Mouse (Mus musculus) 3134 (cell line): ENCODE measurements around the gene Ubxn6.

Source experiments
- DNase-seq: peaks from one replicate; pipeline ENCODE4 v3.0.0-alpha.2; 2011; ENCODE audit warnings: low spot score; ENCODE audit not compliant: insufficient read length; ENCODE audit errors: extremely low read depth

Ubxn6 gene

DNA sequence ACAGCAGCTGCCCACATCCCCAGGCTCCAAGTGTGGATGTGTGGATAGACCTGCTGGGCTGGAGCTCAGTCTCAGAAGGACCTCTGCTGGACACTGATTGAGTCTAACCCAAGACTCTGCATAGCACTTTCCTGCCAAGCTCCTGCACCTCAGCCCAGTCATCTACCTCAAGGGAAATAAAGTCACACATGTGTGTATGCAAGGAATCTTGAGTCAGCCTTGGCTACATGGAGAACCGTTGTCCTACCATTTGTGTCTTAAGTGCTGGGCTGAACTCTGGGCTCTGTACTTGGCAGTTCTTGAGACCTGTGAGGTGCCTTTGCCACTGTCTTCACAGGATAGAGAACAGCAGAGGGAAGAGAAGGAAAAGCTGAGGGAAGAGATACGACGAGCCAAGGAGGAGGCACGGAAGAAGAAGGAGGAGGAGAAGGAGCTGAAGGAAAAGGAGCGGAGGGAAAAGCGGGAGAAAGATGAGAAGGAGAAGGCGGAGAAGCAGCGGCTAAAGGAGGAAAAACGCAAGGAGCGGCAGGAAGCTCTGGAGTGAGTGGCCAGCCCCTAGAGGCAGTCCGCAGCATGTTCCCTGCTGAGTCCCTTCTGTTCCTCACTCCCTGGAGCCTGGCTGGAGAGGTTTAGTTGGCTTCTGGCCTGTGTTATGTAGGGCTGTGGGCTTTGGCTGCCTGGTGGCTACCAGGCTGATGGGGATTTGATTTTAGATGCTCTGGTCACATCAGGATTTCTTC lies 17.3 kb downstream of the Ubxn6 start:
- no peak for DNase-seq

DNA sequence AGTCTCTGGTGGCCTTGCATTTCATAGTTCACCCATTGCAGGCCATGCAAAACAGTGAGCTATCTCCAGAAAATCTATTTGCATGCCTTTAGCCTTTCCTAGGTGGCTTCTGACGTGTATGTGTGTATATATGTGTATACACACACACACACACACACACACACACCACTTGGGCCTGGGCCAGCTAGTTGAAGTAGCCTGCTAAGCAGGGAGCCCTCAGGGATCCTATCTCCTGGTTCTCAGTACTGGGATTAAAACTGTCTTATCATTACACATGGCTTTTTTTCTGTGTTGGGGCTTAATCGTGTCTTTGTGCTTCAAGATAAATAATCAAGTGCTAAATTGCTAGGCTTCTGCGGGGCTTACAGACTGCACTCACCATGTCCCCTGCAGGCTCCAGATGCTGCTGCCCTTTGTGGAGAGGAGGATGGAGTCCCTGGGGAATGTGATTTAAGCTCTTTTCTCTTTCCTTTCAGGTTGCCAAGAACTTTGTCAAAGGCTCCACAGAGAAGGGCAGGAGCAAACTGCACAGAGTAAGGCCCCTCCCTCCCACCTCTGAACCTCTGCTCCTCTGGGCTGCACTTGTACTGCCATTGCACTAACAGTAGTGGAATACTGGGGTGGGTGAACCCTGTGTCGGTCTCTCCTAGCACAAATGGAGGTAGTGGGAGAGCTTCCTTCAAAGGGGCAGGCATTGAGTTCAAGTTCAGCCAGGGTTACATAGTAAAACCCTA lies 18.7 kb downstream of the Ubxn6 start:
- DNase-seq = no peak

DNA sequence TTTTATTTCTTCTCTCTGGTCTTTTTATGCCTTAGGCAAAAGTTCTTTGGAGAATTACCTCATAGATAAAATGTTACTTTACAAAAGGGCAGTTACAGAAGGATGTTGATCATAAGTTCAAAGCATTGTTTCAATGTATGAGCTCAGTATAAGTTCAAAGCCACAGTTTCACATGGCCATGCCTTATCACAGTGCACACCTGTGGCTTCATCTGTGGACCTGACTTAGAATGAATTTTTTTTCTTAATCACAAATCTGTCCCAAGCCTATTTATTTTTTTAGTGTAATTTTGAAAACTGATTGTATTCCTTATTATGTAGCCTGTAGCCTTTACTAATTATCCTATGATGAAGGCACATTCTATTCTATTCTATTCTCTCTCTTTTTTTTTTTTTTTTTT lies 19.9 kb downstream of the Ubxn6 start:
- no peak for DNase-seq

DNA sequence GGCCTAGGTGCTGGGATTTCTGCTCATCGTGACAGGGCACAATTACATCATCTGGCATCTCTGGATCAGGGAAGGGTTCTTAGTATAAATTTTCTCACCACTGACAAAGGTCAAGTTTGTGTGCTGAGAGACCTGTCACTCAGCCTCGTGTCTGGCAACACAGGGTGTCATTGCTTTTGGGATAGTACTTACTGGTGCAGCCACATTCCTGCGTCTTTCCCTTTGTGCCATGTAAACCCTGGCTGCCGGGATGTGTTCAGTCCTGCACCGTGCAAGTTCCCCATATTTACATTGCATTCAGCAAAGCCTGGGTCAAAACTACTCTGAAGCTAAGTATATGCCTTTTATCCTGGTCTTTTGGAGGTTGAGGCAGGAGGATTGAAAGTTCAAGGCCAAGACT lies 23.5 kb downstream of the Ubxn6 start:
- DNase-seq = no peak

DNA sequence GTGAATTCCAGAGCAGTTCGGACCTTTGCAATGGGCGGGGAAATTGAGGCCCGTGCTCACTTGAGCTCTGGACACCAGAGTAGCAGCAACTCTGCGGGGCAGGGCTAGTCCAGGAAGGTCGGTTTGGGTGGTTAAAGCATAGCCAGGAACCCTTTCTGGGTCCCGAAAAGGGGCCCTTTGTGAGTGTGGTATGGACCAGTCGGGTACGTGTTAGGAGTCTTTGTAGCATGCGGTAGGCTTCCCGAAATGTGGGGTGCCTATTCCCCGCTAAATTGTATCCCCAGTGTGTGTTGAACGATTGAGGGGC lies 34.0 kb downstream of the Ubxn6 start:
- DNase-seq = no peak

GRCm38 (mm10) chr17:56040030-56040856 lies 34.6 kb downstream of the Ubxn6 start, which contains the start of gene Chaf1a:
Gene Chaf1a (plus strand): TSS chr17:56040439.
- peak; percentile 98 for DNase-seq

DNA sequence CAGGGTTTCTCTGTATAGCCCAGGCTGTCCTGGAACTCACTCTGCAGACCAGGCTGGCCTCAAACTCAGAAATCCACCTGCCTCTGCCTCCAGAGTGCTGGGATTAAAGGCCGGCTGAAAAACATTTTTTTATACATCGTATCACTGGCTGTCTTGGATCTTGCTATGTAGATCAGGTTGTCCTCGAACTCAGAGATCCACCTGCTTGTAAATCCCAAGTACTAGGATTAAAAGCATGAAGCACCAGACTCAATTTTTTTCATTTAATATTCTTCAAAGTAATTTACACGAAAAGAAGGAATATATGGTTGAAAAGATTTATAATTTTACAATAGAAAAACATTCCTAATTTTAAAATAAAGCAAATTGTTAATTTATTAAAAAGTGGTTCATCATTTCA lies 35.5 kb downstream of the Ubxn6 start:
- no peak for DNase-seq

DNA sequence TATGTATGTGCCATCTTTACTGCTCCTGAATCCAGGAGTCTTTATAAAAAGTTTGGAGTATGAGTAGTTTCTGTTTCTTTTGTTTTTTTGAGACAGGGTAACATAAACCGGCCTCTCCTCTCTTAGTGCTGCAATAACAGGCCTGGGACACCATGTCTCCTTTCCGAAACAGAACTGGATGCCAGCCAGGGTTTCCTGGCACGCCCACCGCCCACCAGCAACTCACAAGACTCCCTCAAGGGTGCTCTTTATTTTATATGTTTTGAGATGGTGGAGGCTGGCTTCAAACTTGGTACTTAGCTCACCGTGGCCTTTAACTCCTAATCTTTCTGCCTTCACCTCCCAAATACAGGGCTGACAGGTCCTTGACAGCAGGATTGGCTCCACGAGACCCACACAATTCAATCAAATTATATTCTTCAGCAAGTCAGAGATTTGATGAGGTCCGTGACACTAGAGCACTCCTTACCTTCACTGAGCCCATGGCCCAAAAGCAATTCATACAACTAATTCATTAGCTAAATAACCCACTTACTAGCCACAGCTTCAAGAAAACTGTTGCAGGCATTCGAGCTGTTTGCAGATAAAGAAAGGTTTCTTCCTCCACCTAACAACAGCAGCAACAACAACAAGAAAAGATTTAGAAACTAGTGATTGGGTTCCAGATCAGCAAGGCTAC lies 36.1 kb downstream of the Ubxn6 start:
- DNase-seq = no peak

DNA sequence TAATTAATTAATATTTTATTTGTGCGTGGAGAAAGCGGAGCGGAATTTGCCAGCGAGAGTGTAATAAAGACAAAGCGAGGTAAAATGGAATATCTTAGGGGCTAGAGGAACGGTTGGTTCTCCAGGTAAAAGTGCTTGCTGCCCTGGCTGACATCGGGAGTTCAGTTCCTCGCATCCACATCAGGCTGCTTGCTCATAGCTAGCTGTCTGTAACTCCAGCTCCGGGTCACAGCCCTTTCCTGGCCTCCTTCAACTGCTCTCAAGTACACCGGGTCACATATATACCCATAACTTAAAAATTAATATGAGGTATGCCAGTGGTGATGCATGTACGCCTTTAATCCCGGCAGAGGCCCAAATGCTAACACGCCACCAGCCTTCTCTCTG lies 37.9 kb downstream of the Ubxn6 start:
- no peak for DNase-seq

DNA sequence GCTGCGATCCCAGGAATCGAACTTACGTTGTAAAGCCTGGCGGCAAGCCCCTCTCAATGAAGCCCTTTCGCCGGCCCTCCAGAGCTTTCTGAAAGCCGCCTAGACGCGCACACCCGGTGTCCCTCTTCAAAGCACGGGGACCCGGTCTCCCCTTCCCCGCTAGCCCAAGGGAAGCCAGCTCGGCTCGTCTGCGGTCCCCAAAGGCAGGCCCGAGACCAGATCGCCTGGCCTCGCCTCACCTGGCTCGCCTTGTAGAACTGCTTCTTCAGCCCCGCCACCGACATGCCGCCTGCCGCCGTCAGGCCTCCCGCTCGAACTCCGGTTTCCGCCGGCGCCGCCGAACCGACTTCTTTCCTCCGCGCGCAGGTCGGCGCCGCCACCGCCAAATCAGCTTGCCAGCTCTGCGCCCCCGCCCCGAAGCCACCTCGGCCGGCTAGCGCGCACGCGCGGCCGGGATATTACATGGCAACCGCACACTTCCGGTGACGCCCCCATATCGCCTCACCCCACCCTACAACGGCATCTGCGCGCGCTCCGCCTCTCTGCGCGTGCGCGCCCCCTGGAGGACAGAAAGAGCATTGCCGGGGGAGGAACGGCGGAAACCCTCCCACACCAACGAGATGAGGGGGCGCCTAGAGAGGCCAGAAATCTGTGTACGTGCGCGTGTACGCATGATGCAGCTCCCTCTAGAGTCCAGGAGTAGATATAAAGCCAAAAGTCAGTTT lies 38.5 kb downstream of the Ubxn6 start, which contains the start of gene Sh3gl1:
Sh3gl1 (minus strand) TSS at position 460 of the 725 bp plus-strand sequence.
- peak; percentile 98 for DNase-seq

DNA sequence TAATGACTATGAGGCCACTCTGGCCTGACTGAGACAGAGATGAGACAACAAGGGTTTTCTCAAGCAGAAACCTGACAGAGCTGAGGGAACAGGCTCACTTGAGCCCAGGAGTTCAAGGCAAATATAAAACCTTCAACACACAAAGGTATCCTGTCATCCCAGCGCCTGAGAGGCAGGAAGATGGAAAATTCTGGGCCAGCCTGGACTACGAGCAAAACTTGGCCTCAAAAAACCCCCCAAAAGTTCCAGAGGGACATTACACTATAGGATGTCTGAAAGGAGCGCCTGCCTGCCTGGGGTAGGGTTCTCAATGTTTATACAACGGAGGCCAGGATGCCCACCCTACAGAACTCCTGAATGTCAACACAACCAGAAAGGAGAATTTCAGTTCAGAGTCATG lies 39.6 kb downstream of the Ubxn6 start:
- no peak for DNase-seq

GRCm38 (mm10) chr17:56034726-56035100 lies 40.1 kb downstream of the Ubxn6 start:
- no peak for DNase-seq

GRCm38 (mm10) chr17:56034040-56034725 lies 40.6 kb downstream of the Ubxn6 start:
- no peak for DNase-seq

DNA sequence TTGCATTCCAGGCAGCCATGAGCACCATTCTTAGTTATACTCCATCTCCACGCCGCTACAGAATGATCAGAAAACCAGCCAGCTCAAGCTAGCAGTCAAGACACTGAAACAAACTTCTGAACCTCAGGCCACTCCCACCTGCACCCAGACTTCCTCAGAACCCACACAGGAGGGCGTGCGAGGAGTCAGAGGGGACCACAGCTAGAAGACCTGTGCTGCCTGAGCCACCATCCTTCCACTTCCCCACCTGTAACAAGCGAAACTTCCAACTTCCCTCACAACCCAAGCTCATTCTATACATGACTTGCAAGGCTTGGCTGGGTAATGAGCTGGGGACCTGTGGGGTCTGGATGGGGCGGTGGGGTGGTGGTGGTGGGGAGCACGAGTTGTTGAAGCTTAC lies 42.0 kb downstream of the Ubxn6 start:
- no peak for DNase-seq

DNA sequence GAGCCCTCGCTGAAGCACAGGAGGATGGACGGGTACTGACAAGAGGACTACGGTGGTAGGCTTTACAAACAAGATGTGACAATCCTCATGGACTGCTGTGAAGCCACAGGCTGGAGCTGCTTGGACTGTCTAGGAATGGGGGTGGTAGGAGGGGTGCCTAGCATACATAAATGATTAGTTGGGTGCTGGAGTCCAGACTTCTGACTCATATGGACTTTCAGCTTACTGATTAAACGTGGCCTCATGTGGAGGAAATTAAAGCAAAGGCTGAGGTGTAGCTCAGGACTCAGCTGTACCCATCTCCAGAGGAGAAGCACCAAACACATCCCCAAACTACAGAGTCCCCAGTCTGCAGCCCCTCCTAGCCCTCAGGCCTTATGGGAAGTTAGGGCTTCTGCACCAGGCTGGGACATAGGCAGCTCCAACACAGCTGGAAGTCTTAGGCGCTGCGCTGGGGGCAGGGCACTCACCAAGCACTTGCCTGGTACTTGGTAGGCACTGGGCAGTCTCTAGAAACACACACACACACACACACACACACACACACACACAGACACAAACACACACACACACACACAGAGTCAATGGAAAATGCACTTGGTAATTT lies 42.6 kb downstream of the Ubxn6 start:
- DNase-seq = no peak

DNA sequence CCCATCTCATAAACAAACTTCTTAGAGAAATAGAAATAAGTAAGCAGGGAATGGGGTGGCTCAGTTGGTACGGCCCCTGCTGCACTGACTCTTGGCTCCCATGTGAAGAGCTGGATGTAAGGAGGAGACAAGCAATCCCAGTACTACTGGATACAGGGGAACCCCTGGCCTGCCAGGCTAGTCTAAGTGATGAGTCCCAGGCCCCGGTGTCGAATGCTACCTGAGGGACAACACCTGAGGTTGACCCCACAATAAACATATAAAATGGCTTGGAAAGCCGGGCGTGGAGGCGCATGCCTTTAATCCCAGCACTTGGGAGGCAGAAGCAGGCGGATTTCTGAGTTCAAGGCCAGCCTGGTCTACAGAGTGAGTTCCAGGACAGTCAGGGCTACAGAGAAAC lies 43.4 kb downstream of the Ubxn6 start:
- no peak for DNase-seq

DNA sequence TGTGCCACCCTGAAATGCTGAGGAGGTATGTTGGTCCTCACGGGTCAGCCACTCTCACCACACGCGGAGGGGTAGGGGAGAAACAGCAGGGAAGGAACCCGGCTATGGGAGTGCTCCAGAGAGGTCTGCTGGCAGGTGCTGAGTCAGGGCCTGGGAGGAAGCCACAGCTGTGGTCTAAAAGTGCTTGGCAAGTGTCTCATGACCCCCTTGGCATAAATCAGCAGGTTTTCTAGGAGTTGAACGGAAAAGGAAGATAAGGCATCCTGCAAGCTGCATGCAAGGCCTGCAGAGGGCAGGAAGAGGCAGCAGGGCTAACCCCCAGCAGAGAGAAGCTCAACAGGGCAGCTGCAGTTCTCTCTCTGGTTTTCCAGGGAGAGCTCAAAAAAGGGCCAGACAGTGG lies 43.9 kb downstream of the Ubxn6 start:
- peak; percentile 71 for DNase-seq

GRCm38 (mm10) chr17:56030238-56030870 lies 44.5 kb downstream of the Ubxn6 start:
- DNase-seq = no peak
